Comparison of ENCODE assay signal across 12 mouse cellular contexts in the genomic region with DNA sequence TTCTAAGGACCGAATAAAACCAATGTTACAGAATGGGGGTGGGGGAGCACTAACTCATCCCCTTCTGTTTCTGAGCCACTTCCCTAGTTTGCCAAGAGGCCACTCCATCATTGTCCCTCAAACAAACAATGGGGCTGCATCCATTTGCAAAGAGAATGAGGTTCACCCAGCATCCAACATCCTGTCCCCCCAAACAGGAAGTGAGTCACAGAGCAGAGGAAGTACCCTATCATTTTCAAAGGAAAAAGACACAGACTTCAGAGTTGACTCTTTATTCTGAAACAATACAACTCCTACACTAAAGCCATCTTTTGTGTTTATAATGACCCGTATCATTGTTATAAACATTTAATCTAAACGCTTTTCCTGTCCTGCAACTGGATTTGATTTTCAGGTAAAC.
A peak's percentile ranks its signal among the peaks of the same experiment; 100 is the strongest.
DNase-seq lines count a peak whose midpoint lies in the region; TF ChIP-seq lines count a peak whose summit lies in the region.
"Had no signal": no experiment of that assay in that cellular context is flagged by ENCODE, and none has a peak within 500 bp of the region (broad histone marks: within the 10 kb centered on the region; RNA-seq: fewer than 3 reads in every experiment).

No protein-coding gene starts in this region.

- no peak for TF ChIP-seq CTCF in layer of hippocampus, adult 2 months (conservative IDR thresholded peaks at IDR 0.05)

- intact Hi-C loops in gastrocnemius, postnatal 14 days (cut with DNase I; ENCODE audit: low total_unique reads), result no loop called here

- H3K36me3 ChIP-seq in splenic B cell, adult 2 months (ENCODE audit: control insufficient read depth, insufficient read depth, low read length, poor library complexity, severe bottlenecking), result no peaks in the 10 kb centered on the region

- no peaks in the 10 kb centered on the region for H3K27me3 ChIP-seq in splenic B cell, adult 2 months (ENCODE audit: control insufficient read depth, insufficient read depth, low read length, poor library complexity, severe bottlenecking)

- no peak overlapping the region for H3K27ac ChIP-seq in layer of hippocampus, adult 2 months

- H3K4me3 ChIP-seq in layer of hippocampus, adult 2 months, result no peak overlapping the region

- peak; percentile 30 for DNase-seq in embryo, embryonic 10.5 days (ENCODE audit: low spot score)
- DNase-seq in embryo, embryonic 10 days (ENCODE audit: low spot score), result no peak
- DNase-seq in thymus, postnatal 14 days, result peak; percentile 43
- no peak for DNase-seq in thymus, postnatal 36 days
- peak; percentile 30 to 52 for DNase-seq in kidney, postnatal 25 days
- peak; percentile 2 for DNase-seq in splenic B cell, adult 2 months (ENCODE audit: low read depth, low spot score)
- no peak for DNase-seq in gastrocnemius, postnatal 14 days
- DNase-seq in layer of hippocampus, adult 2 months (ENCODE audit: low spot score in 2 of 2), result no peak
- DNase-seq: B cell, adult 2 months; embryo, embryonic 11 days; gastrocnemius, postnatal 36 days; retina, postnatal 1 day had no signal

Comparison
In these comparisons a context has a peak if more than half of its experiments do, and no peak if none do; other contexts are left out.
1. DNase-seq: peak in embryo, embryonic 10.5 days (single experiment), thymus, postnatal 14 days (single experiment), kidney, postnatal 25 days (2 of 2) and splenic B cell, adult 2 months (single experiment); none in embryo, embryonic 10 days (single experiment), thymus, postnatal 36 days (0 of 2), gastrocnemius, postnatal 14 days (single experiment) and layer of hippocampus, adult 2 months (0 of 2).